Mouse (Mus musculus): ENCODE results near the gene Smg9.
"Not testable (repeated sequence)": the region's sequence is repeated elsewhere in the genome, so short reads cannot be mapped to it uniquely, and the experiment has no call there.

The Smg9 gene

DNA sequence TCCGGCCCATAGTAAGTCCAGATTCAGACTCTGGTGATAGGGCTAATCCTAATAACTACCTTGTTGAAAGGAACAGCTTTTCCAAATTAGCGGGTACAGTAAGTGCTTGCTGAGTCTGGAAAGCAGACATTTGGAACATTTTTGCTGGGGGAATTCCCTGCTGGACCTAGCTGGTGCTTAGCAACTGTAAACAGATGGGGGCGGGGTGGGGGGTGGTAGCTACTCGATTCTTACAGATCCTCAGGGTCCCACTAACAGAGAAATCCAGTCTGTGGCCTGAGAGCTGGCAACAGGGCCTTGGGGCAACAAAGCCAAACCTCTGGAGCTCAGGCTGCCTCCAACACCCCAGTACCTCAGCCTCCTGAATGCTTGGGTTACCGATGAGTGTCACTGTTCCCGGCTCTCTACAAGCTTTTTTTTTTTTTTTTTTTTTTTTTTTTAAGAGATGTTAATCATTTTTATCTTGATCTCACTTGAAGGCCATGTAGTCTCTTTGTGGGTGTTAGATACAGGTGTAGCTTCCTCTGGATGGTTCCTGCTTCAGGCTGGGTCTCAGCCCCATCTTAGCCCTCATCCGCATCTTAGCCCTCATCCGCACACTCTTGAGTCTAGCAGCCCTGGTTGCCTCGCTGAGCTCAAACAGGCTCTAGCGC lies 21.2 kb upstream of the Smg9 start:
- DNase-seq: no peak

DNA sequence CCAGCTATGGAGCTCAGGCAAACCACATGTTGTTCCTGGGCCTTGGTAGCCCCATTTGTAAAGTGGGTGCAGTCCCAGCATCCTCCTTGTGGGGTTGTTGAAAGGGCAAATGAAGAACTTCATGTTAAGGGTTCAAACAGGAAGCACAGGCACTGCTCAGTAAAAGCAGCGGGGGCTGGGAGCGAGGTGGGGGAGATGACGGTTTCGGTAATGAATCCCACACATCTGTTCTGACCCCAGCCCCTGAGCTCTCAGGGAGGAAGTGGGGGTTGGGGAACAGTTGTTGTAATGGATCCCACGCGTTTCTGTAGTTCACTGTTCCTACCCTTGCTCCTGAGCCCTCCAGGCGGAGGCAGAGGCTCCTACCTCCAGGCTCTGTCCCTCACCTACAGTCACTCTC lies 19.5 kb upstream of the Smg9 start:
- no peak for DNase-seq

GRCm38 (mm10) chr7:24380370-24380769 lies 19.0 kb upstream of the Smg9 start:
- no peak for DNase-seq

DNA sequence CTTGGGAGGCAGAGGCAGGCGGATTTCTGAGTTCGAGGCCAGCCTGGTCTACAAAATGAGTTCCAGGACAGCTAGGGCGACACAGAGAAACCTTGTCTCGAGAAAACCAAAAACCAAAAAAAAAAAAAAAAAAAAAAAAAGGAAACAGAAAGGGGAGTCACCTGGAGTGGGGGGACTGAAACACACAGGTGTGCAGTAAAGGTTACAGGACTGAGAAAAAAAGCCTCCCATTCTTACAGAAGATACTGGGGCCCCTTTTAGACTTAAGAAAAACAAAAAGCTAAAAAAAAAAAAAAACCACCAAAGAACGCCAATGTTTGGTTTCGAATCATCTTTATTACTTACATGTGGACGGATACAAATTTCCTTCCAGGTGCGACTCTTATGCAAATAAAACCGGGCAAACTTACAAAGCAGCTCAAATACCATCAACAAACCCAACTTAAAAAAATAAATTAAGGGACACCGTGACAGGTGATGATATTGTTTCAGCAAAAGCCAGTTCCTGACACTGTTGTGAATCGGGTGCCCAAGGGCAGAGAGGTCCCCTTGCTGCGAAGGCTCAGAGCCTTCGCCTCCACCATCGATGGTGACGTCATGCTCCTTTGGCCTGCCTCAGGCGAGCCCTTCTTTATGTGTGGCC lies 16.6 kb upstream of the Smg9 start:
- no peak for DNase-seq

GRCm38 (mm10) chr7:24384070-24384469 lies 15.3 kb upstream of the Smg9 start:
- no peak for DNase-seq

- DNase-seq: no peak
These were observed 14.6 kb upstream of the Smg9 start for GRCm38 (mm10) chr7:24384827-24385226.

GRCm38 (mm10) chr7:24387059-24387556 lies 12.3 kb upstream of the Smg9 start:
- peak; percentile 88 for DNase-seq

- DNase-seq: peak; percentile 67
These were observed 9.8 kb upstream of the Smg9 start for GRCm38 (mm10) chr7:24389516-24390187.

DNA sequence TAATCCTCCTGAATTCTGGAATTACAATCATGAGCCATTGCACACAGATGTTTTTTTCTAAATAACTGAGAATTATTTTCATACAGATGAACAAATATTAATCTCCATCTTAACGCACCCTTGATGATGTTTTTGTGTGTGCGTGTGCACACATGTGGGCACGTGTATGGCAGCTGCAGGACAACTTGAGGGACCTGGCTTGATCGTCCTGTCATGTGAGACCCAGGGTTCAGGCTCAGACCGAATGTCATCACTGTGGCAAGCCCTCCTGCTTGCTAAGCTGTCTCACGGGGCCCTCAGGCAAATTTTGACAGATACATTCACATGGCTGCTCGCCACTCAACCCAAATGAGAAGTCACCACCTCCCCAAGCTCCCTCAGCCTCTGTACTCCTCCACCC lies 8.9 kb upstream of the Smg9 start:
- no peak for DNase-seq

GRCm38 (mm10) chr7:24391077-24391476 lies 8.3 kb upstream of the Smg9 start:
- DNase-seq: no peak

DNA sequence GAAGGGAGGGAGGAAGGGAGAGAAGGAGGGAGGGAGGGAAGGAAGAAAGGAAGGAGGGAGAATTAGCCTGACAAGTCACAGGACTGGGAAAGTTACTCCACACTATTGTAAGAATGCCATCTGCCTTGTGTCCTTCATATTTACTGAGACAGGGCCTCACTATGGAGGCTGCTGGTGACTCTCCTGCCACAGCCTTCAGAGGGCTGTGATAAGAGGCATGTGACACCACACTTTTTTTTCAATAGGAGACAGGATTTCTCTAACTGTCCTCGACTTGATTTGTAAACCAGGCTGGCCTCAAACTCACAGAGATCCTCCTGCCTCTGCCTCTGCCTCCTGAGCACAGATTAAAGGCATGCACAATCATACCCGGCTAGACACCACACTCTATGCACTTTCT lies 7.7 kb upstream of the Smg9 start:
- no peak for DNase-seq

GRCm38 (mm10) chr7:24394054-24394453 lies 5.4 kb upstream of the Smg9 start:
- DNase-seq: no peak

GRCm38 (mm10) chr7:24394475-24395161 lies 4.8 kb upstream of the Smg9 start:
- DNase-seq: no peak

DNA sequence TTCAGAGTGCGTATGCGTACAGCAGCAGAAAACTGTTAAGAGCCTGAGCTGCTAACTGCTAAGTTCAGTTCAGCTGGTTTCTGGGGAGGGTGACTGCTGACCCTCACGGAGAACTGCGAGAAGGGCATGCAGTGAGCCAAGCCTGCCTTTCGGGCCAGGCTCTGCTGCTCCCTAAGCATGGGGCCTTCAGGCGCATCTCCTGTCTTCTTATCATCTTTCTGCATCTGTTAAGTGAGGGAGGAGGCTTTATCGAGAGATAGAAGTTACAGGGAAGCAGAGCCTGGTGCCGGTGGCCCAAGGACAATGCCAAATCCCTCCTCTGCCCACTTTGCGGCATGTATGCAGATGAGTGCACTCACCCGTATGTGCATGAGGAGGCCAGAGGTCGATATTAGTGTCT lies 2.6 kb upstream of the Smg9 start:
- no peak for DNase-seq

GRCm38 (mm10) chr7:24398364-24398913 lies 980 bp upstream of the Smg9 start:
- no peak for DNase-seq

- DNase-seq: no peak
These were observed 648 bp downstream of the Smg9 start for GRCm38 (mm10) chr7:24400082-24400452.

- not testable (repeated sequence) for DNase-seq
These were observed 1.1 kb downstream of the Smg9 start for GRCm38 (mm10) chr7:24400489-24400888.

DNA sequence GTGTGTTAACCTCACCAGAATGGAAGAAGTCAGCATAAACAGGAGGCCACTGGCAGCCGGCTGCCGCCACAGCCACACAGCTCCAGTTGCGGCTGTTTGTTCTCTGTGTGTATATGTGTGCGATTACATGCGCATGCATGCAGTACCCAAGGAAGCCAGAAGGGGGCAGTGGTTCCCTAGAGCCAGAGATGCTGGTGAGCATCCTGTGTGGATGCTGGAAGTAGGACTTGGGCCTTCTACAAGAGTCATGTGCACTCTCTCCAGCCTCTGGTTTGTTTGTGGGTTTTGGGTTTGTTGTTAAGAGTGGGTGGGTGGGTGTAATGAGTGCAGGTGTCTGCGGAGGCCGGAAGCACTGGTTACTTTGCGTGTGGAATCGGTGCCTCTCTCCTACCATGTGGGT lies 3.4 kb downstream of the Smg9 start:
- no peak for DNase-seq

DNA sequence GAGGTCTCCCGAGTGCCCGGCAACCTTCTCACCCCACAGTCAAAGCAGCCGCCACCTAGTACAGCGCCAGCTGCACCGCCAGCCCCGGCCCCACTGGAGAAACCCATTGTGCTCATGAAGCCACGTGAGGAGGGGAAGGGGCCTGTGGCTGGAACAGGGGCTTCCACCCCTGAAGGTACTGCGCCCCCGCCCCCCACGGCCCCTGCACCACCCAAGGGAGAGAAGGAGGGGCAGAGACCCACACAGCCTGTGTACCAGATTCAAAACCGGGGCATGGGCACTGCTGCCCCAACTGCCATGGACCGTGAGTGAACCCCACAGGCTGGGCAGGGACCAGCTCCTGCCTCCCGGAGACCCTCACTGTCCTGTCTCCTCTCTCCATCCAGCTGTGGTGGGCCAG lies 6.2 kb downstream of the Smg9 start:
- DNase-seq: no peak

DNA sequence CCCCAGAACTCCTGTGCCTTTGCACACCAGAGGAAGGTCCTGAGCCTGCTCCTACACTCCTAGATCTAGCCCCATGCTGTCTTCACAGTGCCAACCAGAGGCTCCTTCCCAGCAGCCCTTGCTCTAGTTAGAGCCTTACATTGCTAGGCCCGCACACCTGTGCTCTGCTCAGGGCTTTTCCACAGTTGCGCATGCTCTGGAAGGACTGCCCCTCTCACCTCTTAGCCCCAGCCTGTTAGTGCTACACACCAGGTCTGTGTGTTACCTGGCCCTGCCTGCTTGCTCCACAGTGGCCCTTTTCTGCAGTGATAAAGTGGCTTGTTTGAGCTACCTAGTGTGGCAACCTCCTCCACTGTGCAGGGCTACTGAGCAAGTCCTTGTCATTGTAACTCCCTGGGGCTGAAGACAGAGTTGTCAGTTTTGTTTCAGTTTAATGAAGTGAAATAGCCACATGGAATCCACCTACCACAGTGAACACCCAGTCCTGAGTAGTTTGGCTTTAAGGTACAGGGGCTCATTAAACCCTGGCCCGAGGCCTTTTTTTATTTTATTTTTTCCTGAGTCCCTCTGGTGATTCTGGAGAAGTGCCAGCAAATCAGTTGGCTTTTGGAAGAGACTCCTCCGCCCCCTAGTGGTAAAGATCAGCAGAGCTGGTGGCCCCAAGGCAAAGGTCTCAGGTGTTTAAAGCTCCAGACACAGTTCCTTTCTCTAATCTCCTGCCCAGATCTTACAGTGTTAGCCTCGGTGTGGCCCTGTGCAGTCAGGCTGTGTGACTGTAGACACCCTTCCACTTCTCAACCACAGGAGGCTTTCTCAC lies 7.3 kb downstream of the Smg9 start:
- DNase-seq: peak; percentile 59

DNA sequence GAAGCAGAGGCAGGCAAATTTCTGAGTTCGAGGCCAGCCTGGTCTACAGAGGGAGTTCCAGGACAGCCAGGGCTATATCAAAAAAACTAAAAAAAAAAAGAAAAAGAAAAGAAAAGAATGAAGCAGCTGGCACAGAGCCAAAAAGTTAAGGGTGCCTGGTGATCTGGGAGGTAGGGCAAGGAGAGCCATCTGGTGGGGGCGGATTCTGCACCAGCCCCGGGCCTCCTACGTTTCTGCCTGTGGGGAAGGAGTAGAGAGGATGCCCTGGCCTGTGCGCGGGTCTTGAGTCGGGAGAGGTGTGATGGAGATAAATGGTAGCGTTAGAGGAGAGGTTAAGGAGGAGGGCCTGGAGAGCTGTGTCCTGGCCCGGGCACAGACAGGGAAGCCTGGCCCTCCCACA lies 8.8 kb downstream of the Smg9 start:
- DNase-seq: no peak

DNA sequence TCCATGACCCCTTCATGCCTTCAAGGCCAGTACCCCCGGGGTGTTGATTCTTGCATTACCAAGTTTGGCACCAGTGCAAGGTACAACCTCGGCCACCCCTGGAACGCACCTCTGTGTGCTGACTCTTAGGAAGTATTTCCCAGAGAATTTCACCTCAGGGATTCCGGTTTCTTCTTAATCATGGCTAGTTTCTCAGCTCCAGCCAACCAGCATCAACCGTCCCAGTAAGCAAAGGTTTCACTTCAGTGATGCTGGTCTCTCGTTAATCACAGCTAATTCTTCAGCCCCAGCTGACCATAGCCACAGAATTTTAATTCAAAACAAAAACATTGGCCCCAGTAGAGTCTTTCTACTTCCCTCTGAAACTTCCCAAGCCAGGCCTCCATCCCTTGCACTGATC lies 10.7 kb downstream of the Smg9 start:
- no peak for DNase-seq

All from layer of hippocampus, adult 9-11 months (tissue).